Mouse (Mus musculus): ENCODE results near the gene Vsig8.

- no peak for TF ChIP-seq CTCF (IDR thresholded peaks at IDR 0.05; ENCODE audit: insufficient read depth, low read depth, low read length)
- TF ChIP-seq POLR2A (IDR thresholded peaks at IDR 0.05; ENCODE audit: insufficient read depth, low read depth, low read length), result no peak
Measured at GRCm38 (mm10) chr1:172550551-172550951, 5.2 kb upstream of the Vsig8 start.

All from olfactory bulb, adult 2 months (tissue).